Mouse (Mus musculus) cerebellum, adult (tissue): Measurements from ENCODE around the gene Galnt12.

ENCODE experiments used
- ATAC-seq: cut with Nextera tagmentation; 2 replicates; pipeline ENCODE4 v1.9.2; 2017; ENCODE audit warnings: mild to moderate bottlenecking, moderate library complexity, mixed read lengths; ENCODE audit not compliant: insufficient number of reproducible peaks, low FRiP score, low TSS enrichment

Gene Galnt12

GRCm38 (mm10) chr4:47146561-47146960 is 54.9 kb downstream of the Galnt12 start:
- ATAC-seq = no peak

DNA sequence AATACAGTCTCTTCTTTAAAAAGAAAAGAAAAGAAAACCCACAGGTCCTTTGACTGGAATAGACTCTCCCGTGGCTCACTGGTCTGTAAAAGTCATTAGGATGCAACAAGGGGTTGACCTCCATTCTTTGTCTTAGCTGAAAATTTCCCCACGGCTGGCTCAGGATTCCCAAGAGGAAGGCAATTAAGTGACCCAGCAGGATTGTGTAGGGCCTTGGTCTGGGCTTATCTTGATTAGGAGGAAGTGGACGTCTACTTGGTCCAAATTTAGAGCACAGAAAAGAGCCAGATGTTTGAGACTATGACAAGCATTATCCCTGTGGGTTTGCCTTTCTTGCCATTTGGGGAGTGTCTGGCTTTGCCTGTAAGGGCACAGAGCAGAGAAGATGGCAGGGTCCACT is 58.3 kb downstream of the Galnt12 start:
- no peak for ATAC-seq

DNA sequence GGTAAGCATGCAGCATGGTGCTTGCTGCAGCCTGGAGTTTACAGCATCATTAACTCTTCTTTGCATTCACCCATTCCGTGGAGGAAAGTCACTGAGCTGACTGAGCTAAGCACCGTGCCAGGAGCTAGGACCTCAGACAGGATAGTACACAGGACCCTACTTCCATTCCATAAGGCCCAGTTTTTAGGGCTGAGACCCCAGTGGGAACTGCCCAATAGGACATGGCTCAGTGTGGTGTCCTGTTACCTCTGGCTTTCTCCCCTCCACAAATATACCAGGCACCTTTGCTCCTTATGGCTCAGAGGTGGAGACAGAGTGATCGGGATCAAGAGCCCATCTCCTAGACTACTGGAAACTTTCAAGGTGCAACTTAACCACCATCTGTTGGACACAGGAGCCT is 59.1 kb downstream of the Galnt12 start:
- no peak for ATAC-seq

GRCm38 (mm10) chr4:47151553-47152183 is 60.0 kb downstream of the Galnt12 start:
- ATAC-seq = no peak

GRCm38 (mm10) chr4:47161103-47161755 is 69.5 kb downstream of the Galnt12 start:
- ATAC-seq = no peak

DNA sequence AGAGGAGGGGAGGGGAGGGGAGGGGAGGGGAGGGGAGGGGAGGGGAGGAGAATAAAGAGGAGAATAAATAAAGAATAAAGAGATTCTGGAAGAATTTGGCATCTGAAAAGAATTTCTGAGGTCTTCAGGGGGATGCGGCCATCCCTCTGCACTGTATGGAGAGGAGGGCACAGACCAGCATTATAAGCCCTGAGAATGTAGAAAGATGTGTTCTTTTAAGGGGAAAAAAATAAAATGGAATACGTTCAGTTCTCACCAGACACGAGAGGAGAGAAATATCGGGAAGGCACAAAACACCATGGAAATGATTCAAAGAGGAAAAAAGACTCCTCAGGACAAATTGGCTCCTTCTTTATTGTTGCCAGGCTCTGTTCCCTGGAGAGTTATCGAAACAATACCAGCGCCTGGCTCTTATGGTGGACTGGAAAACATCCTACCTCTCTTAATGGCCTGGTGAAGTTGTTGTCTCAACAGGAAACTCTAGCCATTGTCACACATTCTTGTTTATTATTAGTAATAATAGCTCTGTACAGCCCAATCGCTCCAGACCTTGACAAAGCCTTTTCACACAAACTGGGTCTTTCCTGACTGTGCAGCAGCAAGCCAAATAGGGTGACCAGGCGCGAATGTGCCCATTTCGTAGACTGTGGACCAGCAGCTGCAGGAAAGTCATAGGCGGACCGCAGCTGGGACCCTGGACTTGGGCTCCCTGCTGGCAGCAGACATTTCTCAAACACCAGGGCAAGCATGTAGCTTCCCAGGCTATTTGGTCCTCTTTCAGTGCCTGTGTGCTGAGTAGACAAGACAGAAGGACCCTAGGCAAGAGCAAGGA is 70.3 kb downstream of the Galnt12 start:
- no peak for ATAC-seq

- ATAC-seq = no peak
Observed at GRCm38 (mm10) chr4:47172314-47172713, 80.6 kb downstream of the Galnt12 start.
